Mouse (Mus musculus) midbrain, embryonic 16.5 days (tissue): ENCODE results near the gene Loxl4. TPM values are rescaled to one million over a fixed set of nuclear protein-coding genes. Genes with fewer than 3 reads are reported as not detected.

ENCODE experiments used
- ATAC-seq: fragments of 200-750 bp; cut with Nextera tagmentation; 2 replicates; pipeline ENCODE4 v1.8.0; 2017; ENCODE audit warnings: moderate TSS enrichment
- H3K27ac ChIP-seq: fragments of 300-500 bp; sonication (generic); 2 replicates; pipeline ENCODE4 v1.5.1; 2014; ENCODE audit warnings: mild to moderate bottlenecking, low read length, mixed read lengths
- H3K27me3 ChIP-seq: fragments of 300-500 bp; sonication (generic); 2 replicates; pipeline ENCODE4 v1.6.1; 2014; ENCODE audit warnings: low read depth, low read length, mixed read lengths; ENCODE audit not compliant: control insufficient read depth, insufficient read depth
- H3K36me3 ChIP-seq: fragments of 300-500 bp; sonication (generic); 2 replicates; pipeline ENCODE4 v1.6.1; 2014; ENCODE audit warnings: mild to moderate bottlenecking, low read length, moderate library complexity, mixed read lengths; ENCODE audit not compliant: control insufficient read depth, insufficient read depth
- H3K4me1 ChIP-seq: fragments of 300-500 bp; sonication (generic); 2 replicates; pipeline ENCODE4 v1.6.1; 2014; ENCODE audit warnings: mild to moderate bottlenecking, low read length, mixed read lengths; ENCODE audit not compliant: control insufficient read depth, insufficient read depth
- H3K4me2 ChIP-seq: fragments of 300-500 bp; sonication (generic); 2 replicates; pipeline ENCODE4 v1.6.1; 2014; ENCODE audit warnings: mild to moderate bottlenecking, low read length, mixed read lengths
- H3K4me3 ChIP-seq: fragments of 300-500 bp; sonication (generic); 2 replicates; pipeline ENCODE4 v1.5.1; 2014; ENCODE audit warnings: low read depth, mild to moderate bottlenecking, low read length, moderate library complexity, mixed read lengths
- H3K9ac ChIP-seq: fragments of 300-500 bp; sonication (generic); 2 replicates; pipeline ENCODE4 v1.6.1; 2014; ENCODE audit warnings: low read depth, low read length, mixed read lengths
- H3K9me3 ChIP-seq: fragments of 300-500 bp; sonication (generic); replicated peaks from 2 replicates; pipeline ENCODE4 v1.6.1; 2014; ENCODE audit warnings: mild to moderate bottlenecking, low read length, mixed read lengths; ENCODE audit not compliant: control insufficient read depth, poor library complexity, severe bottlenecking
- WGBS: fragments of 180-500 bp; shearing (Covaris S2); extraction: QIAGEN DNeasy Blood & Tissue Kit; methylation state at CpG from one replicate; pipeline ENCODE4 v1.1.7; 2014; 5-methylcytosine and 5-hydroxymethylcytosine counted together
- polyA plus RNA-seq: library from polyadenylated mRNA; unstranded; fragments of >200 nt; fragmentation: Nextera tagmentation; extraction: Ambion mirVana; gene quantifications from 2 replicates; pipeline ENCODE4 v1.2.1, GENCODE M21; 2015

Gene Loxl4
- polyA plus RNA-seq, 1 experiment from 2014 or later = 0.13 TPM

GRCm38 (mm10) chr19:42653091-42653490 is 40.5 kb upstream of the Loxl4 start:
- no peak overlapping the region for H3K4me2 ChIP-seq
- 13% methylated on average over 6 of the region's 6 CpGs for WGBS
- no peak for ATAC-seq
- H3K36me3 ChIP-seq = no peaks in the 10 kb centered on the region
- no peak overlapping the region for H3K27ac ChIP-seq
- no peaks in the 10 kb centered on the region for H3K4me1 ChIP-seq
- H3K9me3 ChIP-seq = no peaks in the 10 kb centered on the region
- no peak overlapping the region for H3K4me3 ChIP-seq
- H3K9ac ChIP-seq = no peak overlapping the region
- H3K27me3 ChIP-seq = peaks cover 10% of the 10 kb centered on the region; the same call in 1 of the 2 replicates

- H3K36me3 ChIP-seq = no peaks in the 10 kb centered on the region
- no peak for ATAC-seq
- 78% methylated on average over 7 of the region's 7 CpGs for WGBS
- H3K27me3 ChIP-seq = peaks cover 10% of the 10 kb centered on the region; the same call in 1 of the 2 replicates
- H3K4me3 ChIP-seq = no peak overlapping the region
- no peak overlapping the region for H3K9ac ChIP-seq
- no peaks in the 10 kb centered on the region for H3K4me1 ChIP-seq
- no peak overlapping the region for H3K27ac ChIP-seq
- no peaks in the 10 kb centered on the region for H3K9me3 ChIP-seq
- no peak overlapping the region for H3K4me2 ChIP-seq
These were observed 39.8 kb upstream of the Loxl4 start for GRCm38 (mm10) chr19:42652425-42652824.

- Histone ChIP-seq H3K4me1 (peaks cover 2% of the 10 kb centered on the region; the same call in 1 of the 2 replicates), H3K27ac (no peak overlapping the region), H3K4me3 (no peak overlapping the region), H3K4me2 (no peak overlapping the region), H3K27me3 (no peaks in the 10 kb centered on the region), H3K9ac (no peak overlapping the region), H3K36me3 (no peaks in the 10 kb centered on the region), H3K9me3 (no peaks in the 10 kb centered on the region)
- ATAC-seq = no peak
- 80% methylated on average over 9 of the region's 9 CpGs for WGBS
These were observed 27.6 kb upstream of the Loxl4 start for GRCm38 (mm10) chr19:42640211-42640610.

- Histone ChIP-seq H3K4me2 (no peak overlapping the region), H3K4me1 (peaks cover 2% of the 10 kb centered on the region; the same call in 1 of the 2 replicates), H3K9me3 (no peaks in the 10 kb centered on the region), H3K27ac (no peak overlapping the region), H3K36me3 (no peaks in the 10 kb centered on the region), H3K4me3 (no peak overlapping the region), H3K9ac (no peak overlapping the region), H3K27me3 (no peaks in the 10 kb centered on the region)
- 84% methylated on average over 8 of the region's 8 CpGs for WGBS
- no peak for ATAC-seq
These were observed 26.9 kb upstream of the Loxl4 start for GRCm38 (mm10) chr19:42639544-42639943.

GRCm38 (mm10) chr19:42638604-42639481 is 26.2 kb upstream of the Loxl4 start:
- Histone ChIP-seq H3K4me1 (peaks cover 2% of the 10 kb centered on the region; the same call in 1 of the 2 replicates), H3K27ac (no peak overlapping the region), H3K36me3 (no peaks in the 10 kb centered on the region), H3K4me2 (no peak overlapping the region), H3K9ac (no peak overlapping the region), H3K4me3 (no peak overlapping the region), H3K9me3 (no peaks in the 10 kb centered on the region), H3K27me3 (no peaks in the 10 kb centered on the region)
- WGBS = 64% methylated on average over 8 of the region's 8 CpGs
- ATAC-seq = no peak

GRCm38 (mm10) chr19:42636631-42637030 is 24.0 kb upstream of the Loxl4 start:
- Histone ChIP-seq H3K27me3 (no peaks in the 10 kb centered on the region), H3K27ac (no peak overlapping the region)
- 52% methylated on average over 11 of the region's 11 CpGs for WGBS

GRCm38 (mm10) chr19:42633650-42634049 is 21.0 kb upstream of the Loxl4 start:
- ATAC-seq = no peak
- 80% methylated on average over 2 of the region's 2 CpGs for WGBS
- H3K9ac ChIP-seq = no peak overlapping the region

More at GRCm38 (mm10) chr19:42636631-42637030, 24.0 kb upstream of the Loxl4 start:
- Histone ChIP-seq H3K9me3 (no peaks in the 10 kb centered on the region), H3K4me3 (no peak overlapping the region), H3K9ac (no peak overlapping the region), H3K4me2 (no peak overlapping the region), H3K36me3 (no peaks in the 10 kb centered on the region), H3K4me1 (peaks cover 2% of the 10 kb centered on the region; the same call in 1 of the 2 replicates)
- ATAC-seq = no peak

GRCm38 (mm10) chr19:42632301-42632700 is 19.7 kb upstream of the Loxl4 start:
- H3K4me1 ChIP-seq = peaks cover 2% of the 10 kb centered on the region; the same call in 1 of the 2 replicates
- H3K27me3 ChIP-seq = no peaks in the 10 kb centered on the region
- no peak overlapping the region for H3K9ac ChIP-seq
- no peaks in the 10 kb centered on the region for H3K9me3 ChIP-seq
- no peak overlapping the region for H3K4me2 ChIP-seq
- WGBS = 79% methylated on average over 4 of the region's 4 CpGs
- ATAC-seq = no peak
- H3K4me3 ChIP-seq = no peak overlapping the region
- H3K36me3 ChIP-seq = no peaks in the 10 kb centered on the region
- no peak overlapping the region for H3K27ac ChIP-seq

More at GRCm38 (mm10) chr19:42633650-42634049, 21.0 kb upstream of the Loxl4 start:
- Histone ChIP-seq H3K4me3 (no peak overlapping the region), H3K27ac (no peak overlapping the region), H3K9me3 (no peaks in the 10 kb centered on the region), H3K36me3 (no peaks in the 10 kb centered on the region), H3K27me3 (no peaks in the 10 kb centered on the region), H3K4me1 (peaks cover 2% of the 10 kb centered on the region; the same call in 1 of the 2 replicates), H3K4me2 (no peak overlapping the region)

GRCm38 (mm10) chr19:42631541-42631961 is 18.9 kb upstream of the Loxl4 start:
- Histone ChIP-seq H3K4me2 (peak overlapping the region; percentile 13; the same call in 1 of the 2 replicates), H3K36me3 (no peaks in the 10 kb centered on the region), H3K4me3 (no peak overlapping the region), H3K9ac (no peak overlapping the region), H3K27ac (no peak overlapping the region), H3K27me3 (no peaks in the 10 kb centered on the region), H3K9me3 (no peaks in the 10 kb centered on the region), H3K4me1 (peaks cover 2% of the 10 kb centered on the region; the same call in 1 of the 2 replicates)
- 26% methylated on average over 8 of the region's 8 CpGs for WGBS
- no peak for ATAC-seq
